Mouse (Mus musculus): Measurements from ENCODE around the gene Zdhhc13. TPM values are rescaled to one million over a fixed set of nuclear protein-coding genes. Genes with fewer than 3 reads are reported as not detected.

Zdhhc13 gene
- total RNA-seq, 2 experiments from 2014 or later: 13.9 to 16.5 TPM

GRCm38 (mm10) chr7:48782432-48782831, 6.4 kb upstream of the Zdhhc13 start:
- DNase-seq: no peak
- intact Hi-C loops (cut with DNase I): no loop called here

- intact Hi-C loops (cut with DNase I): no loop called here
- DNase-seq: no peak
Measured at GRCm38 (mm10) chr7:48784773-48785523, 3.9 kb upstream of the Zdhhc13 start.

GRCm38 (mm10) chr7:48788348-48788747, 455 bp upstream of the Zdhhc13 start:
- intact Hi-C loops (cut with DNase I): no loop called here
- DNase-seq: no peak

GRCm38 (mm10) chr7:48790117-48790516, 1.3 kb downstream of the Zdhhc13 start:
- intact Hi-C loops (cut with DNase I): no loop called here
- no peak for DNase-seq

GRCm38 (mm10) chr7:48791412-48791811, 2.6 kb downstream of the Zdhhc13 start:
- DNase-seq: no peak
- intact Hi-C loops (cut with DNase I): no loop called here

- intact Hi-C loops (cut with DNase I): no loop called here
- DNase-seq: no peak
Measured at GRCm38 (mm10) chr7:48795130-48795529, 6.3 kb downstream of the Zdhhc13 start.

GRCm38 (mm10) chr7:48803381-48803780, 14.6 kb downstream of the Zdhhc13 start:
- no peak for DNase-seq
- intact Hi-C loops (cut with DNase I): no loop called here

- intact Hi-C loops (cut with DNase I): no loop called here
- DNase-seq: no peak
Measured at GRCm38 (mm10) chr7:48806587-48806986, 17.8 kb downstream of the Zdhhc13 start.

- intact Hi-C loops (cut with DNase I): no loop called here
- DNase-seq: no peak
Measured at GRCm38 (mm10) chr7:48810652-48811051, 21.8 kb downstream of the Zdhhc13 start.

- intact Hi-C loops (cut with DNase I): loop anchor here (2.0 kb wide), 1 partner anchor 66 kb away; no protein-coding TSS in a partner anchor
- no peak for DNase-seq
Measured at GRCm38 (mm10) chr7:48812358-48812757, 23.6 kb downstream of the Zdhhc13 start.

GRCm38 (mm10) chr7:48813594-48813993, 24.8 kb downstream of the Zdhhc13 start:
- intact Hi-C loops (cut with DNase I): loop anchor here (2.0 kb wide), 1 partner anchor 65 kb away; no protein-coding TSS in a partner anchor
- DNase-seq: no peak

GRCm38 (mm10) chr7:48821654-48822053, 32.9 kb downstream of the Zdhhc13 start:
- no peak for DNase-seq
- intact Hi-C loops (cut with DNase I): no loop called here

- intact Hi-C loops (cut with DNase I): no loop called here
- DNase-seq: no peak
Measured at GRCm38 (mm10) chr7:48823621-48824020, 34.8 kb downstream of the Zdhhc13 start.

GRCm38 (mm10) chr7:48824671-48825070, 35.9 kb downstream of the Zdhhc13 start:
- intact Hi-C loops (cut with DNase I): loop anchor here (5.0 kb wide), 1 partner anchor 53 kb away; no protein-coding TSS in a partner anchor
- no peak for DNase-seq

GRCm38 (mm10) chr7:48825170-48825569, 36.4 kb downstream of the Zdhhc13 start:
- intact Hi-C loops (cut with DNase I): loop anchor here (5.0 kb wide), 1 partner anchor 52 kb away; no protein-coding TSS in a partner anchor
- DNase-seq: no peak

GRCm38 (mm10) chr7:48829177-48829910, 40.5 kb downstream of the Zdhhc13 start:
- DNase-seq: peak; percentile 67 to 77
- intact Hi-C loops (cut with DNase I): loop anchor here (5.0 kb wide), 1 partner anchor 48 kb away; no protein-coding TSS in a partner anchor

- DNase-seq: peak; percentile 56 to 58
- intact Hi-C loops (cut with DNase I): no loop called here
Measured at GRCm38 (mm10) chr7:48830395-48830794, 41.6 kb downstream of the Zdhhc13 start.

GRCm38 (mm10) chr7:48832735-48833134, 43.9 kb downstream of the Zdhhc13 start:
- intact Hi-C loops (cut with DNase I): no loop called here
- no peak for DNase-seq

GRCm38 (mm10) chr7:48834371-48834970, 45.7 kb downstream of the Zdhhc13 start:
- DNase-seq: peak in 1 of 2 experiments; percentile 41
- intact Hi-C loops (cut with DNase I): no loop called here

GRCm38 (mm10) chr7:48834989-48835626, 46.3 kb downstream of the Zdhhc13 start:
- intact Hi-C loops (cut with DNase I): no loop called here
- no peak for DNase-seq

GRCm38 (mm10) chr7:48836949-48837348, 48.1 kb downstream of the Zdhhc13 start:
- intact Hi-C loops (cut with DNase I): no loop called here
- DNase-seq: no peak

Measured in heart, postnatal 10 days (tissue).